Mouse (Mus musculus) heart, postnatal 0 days (tissue): ENCODE measurements at regions not wholly inside any gene's neighbourhood (a gene's known extent, or its start where the extent isn't known, plus 50 kb on each side); places are given as distances from the start of the nearest gene placed in this dataset.

ENCODE experiments used
- ATAC-seq: fragments of 200-750 bp; cut with Nextera tagmentation; 2 replicates; pipeline ENCODE4 v1.8.0; 2017; ENCODE audit warnings: low read depth, moderate number of reproducible peaks, moderate library complexity; ENCODE audit not compliant: insufficient read depth
- DNase-seq: peaks from one replicate; pipeline ENCODE4 v3.0.0-alpha.2; 2016; ENCODE audit warnings: low spot score
- H3K27ac ChIP-seq: fragments of 300-500 bp; sonication (generic); 2 replicates; pipeline ENCODE4 v1.5.1; 2014; ENCODE audit warnings: low read depth, mild to moderate bottlenecking
- H3K27me3 ChIP-seq: fragments of 300-500 bp; sonication (generic); 2 replicates; pipeline ENCODE4 v1.6.1; 2014; ENCODE audit warnings: low read length, mixed read lengths; ENCODE audit not compliant: control insufficient read depth, insufficient read depth
- H3K36me3 ChIP-seq: fragments of 300-500 bp; sonication (generic); replicated peaks from 2 replicates; pipeline ENCODE4 v1.6.1; 2014; ENCODE audit warnings: low read length, mixed read lengths; ENCODE audit not compliant: control insufficient read depth, insufficient read depth
- H3K4me1 ChIP-seq: fragments of 300-500 bp; sonication (generic); 2 replicates; pipeline ENCODE4 v1.6.1; 2014; ENCODE audit warnings: antibody characterized with exemption; ENCODE audit not compliant: control insufficient read depth, insufficient read depth
- H3K4me2 ChIP-seq: fragments of 300-500 bp; sonication (generic); 2 replicates; pipeline ENCODE4 v1.6.1; 2014; ENCODE audit warnings: low read depth, mild to moderate bottlenecking, low read length, moderate library complexity
- H3K4me3 ChIP-seq: fragments of 300-500 bp; sonication (generic); 2 replicates; pipeline ENCODE4 v1.5.1; 2014; ENCODE audit warnings: low read depth, low read length
- H3K9ac ChIP-seq: fragments of 300-500 bp; sonication (generic); replicated peaks from 2 replicates; pipeline ENCODE4 v1.6.1; 2014; ENCODE audit warnings: low read depth, low read length, mixed read lengths
- H3K9me3 ChIP-seq: fragments of 300-500 bp; sonication (generic); replicated peaks from 2 replicates; pipeline ENCODE4 v1.6.1; 2016; ENCODE audit warnings: low read length; ENCODE audit not compliant: control insufficient read depth
- CTCF ChIP-seq: IDR thresholded peaks from 2 replicates; pipeline ENCODE4 v1.5.1; 2016; ENCODE audit warnings: antibody characterized with exemption, control low read depth, low read depth
- EP300 ChIP-seq: IDR thresholded peaks from 2 replicates; pipeline ENCODE4 v1.6.1; 2016; ENCODE audit warnings: antibody characterized with exemption, low read depth
- WGBS: fragments of 180-500 bp; shearing (Covaris S2); extraction: QIAGEN DNeasy Blood & Tissue Kit; methylation state at CpG from one replicate; pipeline ENCODE4 v1.1.7; 2014; 5-methylcytosine and 5-hydroxymethylcytosine counted together

DNA sequence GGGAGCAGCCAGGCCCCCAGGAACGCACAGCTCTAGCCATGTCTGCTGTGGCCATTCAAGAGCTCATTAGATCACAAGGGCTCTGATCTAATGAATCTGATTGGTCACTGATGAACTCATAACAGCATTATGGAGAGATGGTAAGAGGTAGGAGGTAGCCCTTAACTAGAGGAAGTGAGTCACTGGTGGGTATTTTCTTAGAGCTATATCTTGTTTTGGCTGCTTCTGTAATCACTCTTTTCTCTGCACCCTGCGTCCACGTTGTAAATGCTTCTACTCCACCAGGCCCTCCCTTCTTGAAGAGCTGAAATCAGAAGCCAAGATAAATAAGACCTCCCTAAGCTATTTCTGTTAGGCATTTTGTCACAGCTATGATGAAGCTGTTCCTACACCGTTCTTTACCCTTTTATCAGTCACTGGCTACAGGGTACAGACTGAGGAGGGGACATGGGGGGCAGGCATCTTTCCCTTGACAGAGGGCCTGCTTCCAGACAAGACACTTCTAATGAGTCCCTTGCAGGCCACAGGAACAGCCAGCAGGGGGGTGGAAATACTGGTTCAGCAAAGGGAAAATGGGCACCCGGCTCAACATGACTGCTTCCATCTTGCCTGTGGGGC, 412.1 kb downstream of the Pdcd6ip start:
- Histone ChIP-seq H3K36me3 (no peaks in the 10 kb centered on the region), H3K9me3 (no peaks in the 10 kb centered on the region), H3K27me3 (no peaks in the 10 kb centered on the region), H3K4me2 (no peak overlapping the region), H3K9ac (no peak overlapping the region), H3K4me3 (no peak overlapping the region), H3K4me1 (0 out of 2 replicates have a peak, but pooled peaks cover 3% of the 10 kb centered on the region), H3K27ac (0 out of 2 replicates have a peak overlapping the region, but pooled peaks have one; percentile 4)
- TF ChIP-seq CTCF = no peak
- no peak for TF ChIP-seq EP300
- peak; percentile 55 for ATAC-seq
- WGBS = 25% methylated on average over 5 of the region's 5 CpGs
- peak; percentile 41 for DNase-seq

DNA sequence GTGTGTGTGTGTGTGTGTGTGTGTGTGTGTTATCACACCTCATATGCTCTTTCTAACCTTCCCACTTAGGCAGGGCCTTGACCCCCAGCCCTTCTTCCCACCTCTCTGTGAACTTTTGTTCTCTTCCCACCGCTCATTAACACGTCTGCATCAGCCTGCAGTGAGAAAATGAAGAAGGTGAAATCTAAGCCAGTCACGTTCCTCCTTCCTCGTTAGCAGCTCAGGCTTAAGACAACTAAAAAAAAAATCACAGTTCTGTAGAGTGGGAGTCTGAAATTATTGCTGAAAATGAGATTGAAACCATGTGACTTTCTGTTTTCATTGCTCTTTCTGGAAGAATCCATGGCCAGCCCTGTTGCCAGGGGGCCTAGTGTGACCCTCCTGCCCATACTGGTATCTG, 420.7 kb downstream of the Pdcd6ip start:
- Histone ChIP-seq H3K27ac (no peak overlapping the region), H3K4me2 (no peak overlapping the region), H3K27me3 (no peaks in the 10 kb centered on the region), H3K9me3 (no peaks in the 10 kb centered on the region), H3K4me3 (no peak overlapping the region), H3K9ac (no peak overlapping the region), H3K36me3 (no peaks in the 10 kb centered on the region), H3K4me1 (no peaks in the 10 kb centered on the region)
- DNase-seq = no peak
- no peak for ATAC-seq
- TF ChIP-seq CTCF (no peak), EP300 (no peak)
- 39% methylated on average over 4 of the region's 4 CpGs for WGBS

DNA sequence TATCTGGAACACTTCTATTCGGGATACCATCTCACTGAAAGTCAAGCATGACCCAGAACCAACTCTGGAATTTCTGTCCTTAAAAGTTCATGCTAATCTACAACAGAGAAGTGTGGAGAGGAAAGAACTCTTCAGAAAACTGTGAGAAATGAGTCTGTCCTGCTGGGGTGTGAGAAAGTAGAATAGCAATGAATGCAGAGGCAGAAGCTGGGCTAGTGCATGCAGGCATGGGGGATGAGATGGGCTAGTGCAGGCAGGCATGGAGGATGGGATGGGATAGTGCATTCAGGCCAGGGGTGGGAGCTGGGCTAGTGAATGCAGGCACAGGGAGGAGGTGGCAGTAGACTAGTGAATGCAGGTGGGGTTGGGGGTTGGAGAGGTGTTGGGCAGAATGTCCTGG, 424.8 kb downstream of the Pdcd6ip start:
- 13% methylated on average over 1 of the region's 1 CpGs for WGBS
- DNase-seq = no peak

DNA sequence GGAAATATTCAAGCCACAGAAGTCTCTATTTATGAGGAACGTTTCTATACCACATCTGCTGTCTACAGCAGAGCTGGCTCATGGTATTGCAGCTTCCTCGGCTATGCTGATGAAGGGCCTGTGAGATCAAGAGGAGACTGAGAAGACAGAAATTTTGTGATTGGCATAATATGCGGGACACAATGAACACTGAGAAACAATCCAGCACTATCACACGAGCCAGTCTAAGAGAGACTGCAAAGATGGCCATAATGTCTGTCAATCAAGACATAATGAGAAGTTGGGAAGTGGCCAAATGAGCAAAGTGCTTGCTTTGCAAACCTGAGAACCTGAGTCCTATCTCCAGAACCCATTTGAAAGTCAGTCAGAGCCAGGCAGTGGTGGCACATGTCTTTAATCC, 437.5 kb downstream of the Pdcd6ip start:
- DNase-seq = no peak
- H3K4me2 ChIP-seq = no peak overlapping the region
- TF ChIP-seq CTCF = no peak
- TF ChIP-seq EP300 = no peak
- H3K4me1 ChIP-seq = no peaks in the 10 kb centered on the region
- H3K27ac ChIP-seq = no peak overlapping the region
- no peaks in the 10 kb centered on the region for H3K9me3 ChIP-seq
- no peak for ATAC-seq
- WGBS = 68% methylated on average over 4 of the region's 4 CpGs
- H3K4me3 ChIP-seq = no peak overlapping the region
- no peak overlapping the region for H3K9ac ChIP-seq
- no peaks in the 10 kb centered on the region for H3K36me3 ChIP-seq
- H3K27me3 ChIP-seq = no peaks in the 10 kb centered on the region

More for the DNA sequence above, 424.8 kb downstream of the Pdcd6ip start:
- TF ChIP-seq CTCF (no peak), EP300 (no peak)
- H3K4me1 ChIP-seq = no peaks in the 10 kb centered on the region
- no peaks in the 10 kb centered on the region for H3K9me3 ChIP-seq
- no peak overlapping the region for H3K27ac ChIP-seq
- H3K9ac ChIP-seq = no peak overlapping the region
- no peaks in the 10 kb centered on the region for H3K36me3 ChIP-seq
- no peak overlapping the region for H3K4me3 ChIP-seq
- no peak for ATAC-seq
- no peak overlapping the region for H3K4me2 ChIP-seq
- H3K27me3 ChIP-seq = no peaks in the 10 kb centered on the region

DNA sequence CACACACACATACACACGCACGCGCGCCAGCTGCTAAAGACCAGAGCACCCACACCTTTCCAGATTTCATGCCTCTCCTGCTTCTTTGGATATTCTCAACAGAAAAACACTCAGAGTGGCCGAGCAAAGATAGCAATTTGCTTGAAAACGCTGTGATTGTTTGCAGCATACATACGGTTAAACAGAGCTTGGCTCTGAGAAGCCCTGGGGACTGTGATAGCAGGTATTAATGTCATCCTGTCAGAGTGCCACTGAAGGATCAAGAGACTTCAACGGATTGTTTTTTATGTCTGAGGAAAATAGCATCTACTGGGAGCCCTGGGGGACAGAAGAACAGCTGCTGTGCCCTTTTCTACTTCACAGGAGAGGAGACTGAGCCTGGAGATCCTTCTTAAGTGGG, 440.4 kb downstream of the Pdcd6ip start:
- ATAC-seq (no peak), DNase-seq (no peak)
- TF ChIP-seq EP300 = no peak
- H3K9ac ChIP-seq = no peak overlapping the region
- H3K9me3 ChIP-seq = no peaks in the 10 kb centered on the region
- H3K4me3 ChIP-seq = no peak overlapping the region
- H3K4me2 ChIP-seq = no peak overlapping the region
- no peaks in the 10 kb centered on the region for H3K27me3 ChIP-seq
- H3K27ac ChIP-seq = no peak overlapping the region
- H3K4me1 ChIP-seq = no peaks in the 10 kb centered on the region
- 69% methylated on average over 8 of the region's 8 CpGs for WGBS
- H3K36me3 ChIP-seq = no peaks in the 10 kb centered on the region

DNA sequence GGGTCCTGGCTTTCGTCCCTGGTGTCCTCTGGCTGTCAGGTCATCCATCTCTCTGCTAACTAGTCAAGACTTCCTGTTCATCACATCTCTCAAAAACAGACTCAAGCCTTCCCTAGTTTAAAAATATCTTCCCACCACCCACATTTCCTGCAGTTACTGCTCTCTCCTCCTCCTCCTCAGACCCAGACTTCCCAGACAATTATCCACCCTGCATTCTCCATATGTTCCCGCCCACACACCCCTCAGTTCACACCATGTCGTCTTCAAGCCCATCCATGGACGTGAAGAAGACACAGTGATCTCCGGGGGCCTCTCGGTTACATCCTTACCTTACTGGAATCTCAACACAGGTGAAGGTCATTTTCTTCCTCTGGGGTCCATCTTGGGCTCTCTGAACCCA, 444.4 kb downstream of the Pdcd6ip start:
- peaks cover 2% of the 10 kb centered on the region; the same call in 1 of the 2 replicates for H3K9me3 ChIP-seq
- H3K27ac ChIP-seq = no peak overlapping the region
- ATAC-seq = no peak
- H3K27me3 ChIP-seq = no peaks in the 10 kb centered on the region
- TF ChIP-seq CTCF = no peak
- TF ChIP-seq EP300 = no peak
- no peak for DNase-seq
- H3K4me3 ChIP-seq = no peak overlapping the region
- WGBS = 65% methylated on average over 6 of the region's 6 CpGs
- no peaks in the 10 kb centered on the region for H3K4me1 ChIP-seq
- no peaks in the 10 kb centered on the region for H3K36me3 ChIP-seq
- no peak overlapping the region for H3K4me2 ChIP-seq
- no peak overlapping the region for H3K9ac ChIP-seq
